Mouse (Mus musculus) adrenal gland, postnatal 25 days (tissue): ENCODE results near the gene Pam16. TPM values are rescaled to one million over a fixed set of nuclear protein-coding genes. Genes with fewer than 3 reads are reported as not detected.
A peak's percentile ranks its signal among the peaks of the same experiment; 100 is the strongest.

Experiments used
- DNase-seq: peaks from one replicate; pipeline ENCODE4 v3.0.0; 2021; ENCODE audit warnings: mixed read lengths
- total RNA-seq: library from RNA; stranded (reverse); gene quantifications from 2 replicates; pipeline ENCODE4 v1.2.3, GENCODE M21; 2021

Pam16 gene
- total RNA-seq, 1 experiment from 2014 or later = 81.9 TPM

DNA sequence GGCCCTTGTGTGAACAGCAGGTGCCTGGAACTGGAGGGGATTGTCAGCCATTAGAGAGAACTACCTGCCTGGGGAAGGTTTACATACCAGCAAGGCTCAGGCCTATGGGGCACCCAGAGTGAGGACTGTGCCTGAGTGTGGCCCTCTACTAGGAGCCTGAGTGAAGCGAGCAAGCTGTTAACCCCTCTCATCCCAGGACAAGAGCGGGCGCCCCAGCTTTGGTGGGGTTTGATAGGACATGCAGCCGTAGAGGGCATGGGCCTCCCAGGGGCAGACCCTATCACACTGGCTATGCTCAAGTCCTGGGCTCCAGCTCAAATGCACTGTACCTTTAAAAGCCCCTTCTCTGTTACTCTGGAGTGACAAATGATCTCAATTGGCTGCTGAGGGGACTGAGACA is 22.0 kb upstream of the Pam16 start:
- no peak for DNase-seq

DNA sequence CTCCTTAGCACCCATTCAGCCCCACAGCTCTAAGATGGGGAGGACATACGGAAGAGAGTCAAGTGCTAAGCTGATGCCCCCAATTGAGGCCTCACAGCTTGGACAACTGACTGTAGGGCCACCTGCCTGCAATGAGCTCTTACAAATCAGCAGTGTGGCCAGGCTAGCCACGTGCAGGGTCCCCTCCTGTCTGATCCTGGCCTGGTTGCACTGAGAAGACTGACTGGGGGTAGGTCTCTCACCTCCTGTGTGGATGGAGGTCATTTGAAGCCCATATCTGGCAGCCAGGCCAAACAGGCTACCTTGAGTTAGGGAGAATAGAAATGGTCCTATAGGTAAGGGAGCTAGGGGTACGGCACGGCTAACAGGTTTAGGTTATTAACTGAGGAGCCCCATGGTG is 21.1 kb upstream of the Pam16 start:
- no peak for DNase-seq

DNA sequence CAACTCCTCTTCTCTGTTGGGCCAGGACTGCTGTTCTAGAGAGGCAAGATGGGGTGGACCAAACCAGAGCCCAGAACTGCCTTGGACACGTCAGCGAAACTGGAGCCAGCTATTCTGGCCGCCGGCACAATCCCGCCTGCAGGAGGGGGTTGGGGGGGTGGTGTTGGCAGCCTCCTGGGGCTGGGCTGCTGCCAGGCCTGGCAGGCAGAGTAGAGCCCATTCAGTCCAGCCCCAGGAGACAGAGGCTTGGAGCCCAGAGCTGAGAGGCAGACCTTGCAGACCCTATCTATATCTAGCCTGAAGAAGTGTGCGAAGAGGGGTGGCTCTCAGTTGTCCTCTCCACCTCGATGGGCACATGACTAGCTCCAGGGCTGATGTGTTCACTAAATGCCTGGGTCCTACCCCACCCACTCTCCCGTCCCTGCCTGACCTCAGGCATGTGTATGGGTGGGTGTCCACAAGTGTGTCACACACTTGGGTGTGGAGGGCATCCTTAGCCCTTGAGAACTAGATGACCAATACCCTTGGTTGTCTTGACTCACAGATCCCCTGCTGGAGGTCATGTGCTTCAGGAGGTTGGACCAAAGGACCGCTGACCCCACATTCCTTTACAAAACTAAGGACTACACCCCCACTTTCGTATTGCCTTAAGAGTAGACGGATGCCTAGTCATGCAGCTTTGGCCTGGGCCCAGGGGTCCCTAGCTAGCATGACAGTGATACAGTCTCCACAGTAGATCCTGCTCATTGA is 19.1 kb upstream of the Pam16 start:
- DNase-seq = peak; percentile 86

DNA sequence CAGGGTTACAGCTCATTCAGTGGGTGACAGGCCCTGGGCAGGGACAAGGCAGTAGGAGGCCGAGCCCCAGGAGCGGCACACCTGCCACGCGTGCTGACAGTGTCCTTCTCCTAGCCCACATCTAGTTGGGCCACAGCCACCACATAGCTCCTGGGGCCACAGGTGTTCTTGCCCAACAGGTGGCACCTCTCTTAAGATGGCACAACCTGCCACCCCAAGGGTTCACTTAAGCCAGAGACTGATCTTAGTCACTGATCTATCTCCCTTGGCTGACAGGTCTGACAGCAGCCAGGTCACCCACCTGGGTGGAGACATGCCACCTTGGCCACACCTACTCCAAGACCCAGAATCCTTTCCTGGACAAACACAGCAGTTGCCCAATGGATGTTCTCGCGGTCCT is 18.1 kb upstream of the Pam16 start:
- DNase-seq = no peak

DNA sequence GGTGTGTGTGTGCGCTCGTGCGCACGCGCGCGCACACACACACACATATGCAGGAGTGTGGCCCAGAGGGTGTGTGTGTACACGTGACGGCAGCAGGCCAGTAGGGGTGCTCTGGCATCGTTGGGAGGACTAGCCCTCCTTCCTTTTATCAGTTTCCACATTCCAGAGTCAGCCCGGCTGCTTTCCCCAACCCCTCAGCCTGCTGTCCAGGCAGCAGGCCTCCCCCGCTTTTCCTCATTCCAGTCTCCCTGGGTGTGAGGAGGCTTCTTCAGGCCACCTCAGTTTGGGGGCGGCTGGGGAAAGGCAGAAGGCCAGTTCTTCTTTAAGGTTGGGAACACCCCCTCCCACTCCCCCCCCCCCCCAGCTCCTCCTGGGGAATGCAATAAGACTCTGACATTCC is 17.4 kb upstream of the Pam16 start:
- no peak for DNase-seq

DNA sequence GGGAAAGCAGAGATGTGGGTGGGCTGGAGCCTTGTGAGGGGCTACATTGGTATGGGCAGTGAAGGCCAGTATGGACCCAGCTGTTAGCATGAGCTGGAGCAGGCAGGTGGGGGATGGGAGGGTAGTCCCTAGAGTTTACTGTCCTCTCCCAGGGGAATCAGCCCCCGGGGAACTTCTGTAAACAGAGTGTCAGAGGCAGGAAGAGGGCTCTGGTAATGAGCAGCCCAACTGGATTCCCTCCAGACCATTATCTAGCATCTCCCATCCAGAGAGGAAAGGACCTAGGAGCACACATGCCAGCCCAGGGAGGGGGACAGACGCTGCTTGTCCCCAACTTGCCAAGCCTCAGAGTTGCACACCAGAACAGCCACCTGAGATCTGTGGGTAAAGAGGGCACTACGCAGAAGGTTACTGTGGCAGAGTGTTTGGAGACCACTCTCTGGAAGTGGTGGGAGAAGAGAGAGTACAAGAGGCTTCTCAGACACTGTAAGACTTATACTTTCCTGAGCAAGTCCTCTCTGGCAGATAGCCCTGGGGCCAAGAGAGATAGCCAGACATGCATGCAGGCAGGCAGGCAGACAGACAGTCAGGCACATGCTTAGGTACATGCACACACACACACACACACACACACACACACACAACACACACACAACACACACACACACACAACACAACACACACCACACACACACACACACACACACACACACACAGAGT is 16.5 kb upstream of the Pam16 start:
- no peak for DNase-seq

DNA sequence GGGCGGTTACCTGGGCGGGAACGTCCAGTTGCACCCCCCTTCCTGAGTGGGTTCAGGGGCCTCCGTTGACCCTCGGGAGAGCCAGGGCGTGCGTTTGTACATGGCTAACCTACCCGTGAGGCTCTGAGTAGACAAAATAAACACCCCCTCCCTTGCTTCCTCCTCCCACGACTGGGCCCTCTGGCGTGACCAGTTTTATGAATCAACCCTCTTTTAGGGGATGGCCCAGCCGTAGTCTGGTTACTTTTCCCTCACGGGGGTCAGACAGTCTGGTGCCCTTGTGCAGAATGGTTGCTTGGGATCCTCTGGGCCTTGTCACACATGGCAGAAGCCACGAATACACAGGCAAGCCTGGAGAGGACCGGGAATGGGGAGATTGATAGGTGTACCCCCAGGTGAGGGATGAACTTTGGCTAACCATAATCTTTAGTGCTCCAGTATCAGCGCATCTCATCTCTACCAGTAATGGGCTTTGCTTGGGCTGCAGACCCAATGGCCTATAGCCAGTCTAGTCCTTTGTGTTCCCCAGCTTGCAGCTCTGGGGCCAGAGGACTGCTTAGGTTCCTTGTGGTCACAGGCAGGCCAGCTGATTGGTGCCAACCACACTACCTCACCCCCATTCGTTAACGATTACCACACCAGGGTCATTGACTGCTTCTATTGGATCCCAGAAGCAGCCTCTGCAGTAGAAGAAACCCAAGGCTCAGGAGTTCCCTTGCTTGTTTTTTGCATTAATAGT is 15.6 kb upstream of the Pam16 start:
- DNase-seq = no peak

DNA sequence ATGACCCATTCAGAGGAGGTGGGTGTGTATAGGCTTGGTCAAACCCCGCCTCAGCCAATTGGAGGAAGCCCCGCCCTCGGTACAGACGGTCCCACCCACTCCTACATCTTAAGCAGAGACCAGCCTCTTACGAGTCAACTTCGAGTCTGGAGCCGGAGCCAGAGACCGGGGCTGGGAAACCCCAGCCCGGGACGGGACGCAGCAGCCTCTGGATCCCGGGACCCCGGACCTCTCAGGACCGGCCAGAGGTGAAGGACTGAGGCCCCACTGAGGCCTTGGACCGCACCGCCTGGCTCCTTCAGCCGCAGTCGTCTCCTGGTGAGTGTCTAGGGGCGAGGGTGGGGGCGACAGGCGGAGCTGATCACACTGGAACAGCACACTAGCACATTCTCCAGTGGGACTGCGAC is 15.0 kb upstream of the Pam16 start, which contains the start of the genes Vasn and Dnaja3:
Vasn (plus strand) TSS at position 111 of the 407 bp plus-strand sequence.
Dnaja3 (plus strand) TSS at position 159 of the 407 bp plus-strand sequence.
- DNase-seq = peak; percentile 87

DNA sequence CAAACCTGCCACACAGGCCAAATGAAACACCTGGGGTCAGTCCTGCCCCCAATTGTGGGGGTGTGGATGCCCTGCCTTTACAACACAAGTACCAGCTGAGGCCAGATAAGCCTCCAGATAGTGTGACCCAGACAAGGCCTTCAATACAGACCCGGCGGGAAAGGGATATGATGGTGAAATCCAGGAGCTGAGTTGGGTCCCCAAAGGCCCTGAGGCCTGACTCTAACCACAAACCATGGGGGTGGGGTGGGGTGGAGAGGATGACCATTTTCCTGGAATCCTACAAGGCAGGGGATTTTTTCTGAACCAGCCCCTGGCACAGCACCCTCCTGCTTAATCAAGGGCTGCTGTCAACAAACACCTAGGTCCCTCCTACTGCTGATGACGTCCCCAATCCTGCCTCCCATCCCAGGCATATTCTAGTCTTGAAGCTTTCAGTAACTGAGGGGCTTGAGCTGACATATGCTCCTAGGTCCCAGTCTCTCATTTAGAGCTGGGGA is 14.2 kb upstream of the Pam16 start:
- no peak for DNase-seq

DNA sequence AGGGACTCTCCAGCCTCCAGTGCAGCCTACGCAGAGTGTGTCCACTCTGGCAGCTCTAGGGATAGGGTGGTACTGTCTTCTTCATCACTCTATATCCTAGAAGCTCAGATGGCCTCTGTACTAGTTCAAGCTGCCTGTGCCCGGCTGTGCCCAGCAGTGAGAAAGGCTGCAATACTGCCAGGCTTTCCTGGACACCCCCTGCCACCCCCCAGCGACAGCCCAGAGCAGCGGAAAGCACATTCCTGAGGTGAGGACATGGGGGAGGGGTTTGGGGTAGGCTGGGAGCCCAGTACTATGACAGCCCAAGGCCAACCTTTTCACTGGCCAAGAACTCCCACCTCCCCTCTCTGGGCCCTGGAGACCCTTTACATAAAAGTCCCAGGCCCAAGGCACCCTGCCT is 11.0 kb upstream of the Pam16 start:
- no peak for DNase-seq

DNA sequence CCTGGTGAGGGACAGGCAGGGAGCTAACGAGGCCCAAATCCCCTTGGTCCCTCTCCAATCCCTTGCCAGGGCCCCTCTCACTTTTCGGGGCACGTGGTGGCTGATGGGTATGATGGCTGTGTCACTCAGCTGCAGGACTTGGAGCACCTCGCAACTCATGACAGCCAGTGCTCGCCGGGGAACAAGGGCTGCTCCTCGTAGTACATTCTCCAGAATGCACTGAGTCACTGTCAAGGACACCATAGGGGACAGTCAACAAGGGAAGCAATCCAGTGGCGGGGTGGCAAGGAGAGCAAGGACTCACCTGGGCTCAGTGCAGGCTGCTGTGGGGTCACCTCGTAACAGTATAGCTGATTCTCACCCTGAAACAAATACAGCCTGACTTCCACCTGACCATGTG is 9.9 kb upstream of the Pam16 start:
- no peak for DNase-seq

DNA sequence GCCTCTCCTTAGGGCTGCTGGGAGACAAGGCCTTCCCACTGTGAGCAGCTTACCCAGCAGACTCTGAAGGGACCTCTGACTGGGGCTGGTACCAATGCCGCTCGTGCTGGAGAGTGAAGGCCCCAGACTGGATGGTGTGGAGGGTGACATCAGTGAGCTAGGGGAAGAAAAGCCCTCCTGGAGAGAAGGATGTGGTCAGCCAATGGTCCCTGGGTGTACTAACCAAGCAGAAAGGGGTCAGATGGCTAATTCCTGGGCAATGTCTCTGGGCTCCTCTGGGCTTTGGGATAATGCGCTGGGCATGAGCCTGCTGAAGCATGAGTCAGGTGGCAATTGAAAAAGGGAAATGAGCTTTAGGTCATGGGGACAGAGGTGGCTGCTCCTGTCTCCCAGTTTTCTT is 8.9 kb upstream of the Pam16 start:
- DNase-seq = no peak

DNA sequence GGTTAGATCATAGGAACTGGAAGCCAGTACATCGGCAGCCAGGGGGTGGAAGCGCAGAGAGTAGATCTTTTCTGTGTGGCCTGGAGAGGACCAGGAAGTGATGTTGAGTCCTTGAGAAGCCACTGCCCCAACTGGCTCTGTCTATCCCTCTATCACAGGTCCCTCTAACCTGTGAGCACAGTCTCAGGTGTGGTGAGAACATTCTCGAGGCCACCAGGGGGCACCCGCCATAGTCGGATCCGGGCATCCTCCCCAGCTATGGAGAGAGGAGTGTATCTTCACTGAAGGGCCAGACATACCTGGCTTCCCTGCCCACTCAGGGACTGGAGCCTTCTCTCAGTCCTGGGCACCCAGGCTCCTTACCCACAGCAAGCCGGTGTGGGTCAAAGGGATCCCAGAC is 7.3 kb upstream of the Pam16 start:
- no peak for DNase-seq

DNA sequence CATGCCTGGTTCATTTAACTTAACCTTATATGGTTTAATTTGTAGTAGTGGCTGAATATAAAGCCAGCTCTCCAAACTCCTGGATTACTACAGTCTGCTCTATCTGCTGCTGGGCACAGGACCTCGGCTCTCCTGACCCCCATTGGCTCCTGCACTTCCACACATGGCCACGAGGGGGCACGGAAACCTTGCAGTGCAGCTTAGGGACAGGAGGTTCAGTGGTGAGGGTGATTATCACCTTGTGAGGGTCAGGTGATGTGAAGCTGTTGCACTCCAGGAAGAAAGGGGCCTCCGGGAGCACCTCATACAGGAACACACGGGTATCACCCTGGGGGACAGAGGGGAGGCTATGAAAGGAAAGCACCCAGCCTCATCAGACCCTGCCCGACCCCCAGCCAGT is 5.2 kb upstream of the Pam16 start:
- DNase-seq = peak; percentile 89

DNA sequence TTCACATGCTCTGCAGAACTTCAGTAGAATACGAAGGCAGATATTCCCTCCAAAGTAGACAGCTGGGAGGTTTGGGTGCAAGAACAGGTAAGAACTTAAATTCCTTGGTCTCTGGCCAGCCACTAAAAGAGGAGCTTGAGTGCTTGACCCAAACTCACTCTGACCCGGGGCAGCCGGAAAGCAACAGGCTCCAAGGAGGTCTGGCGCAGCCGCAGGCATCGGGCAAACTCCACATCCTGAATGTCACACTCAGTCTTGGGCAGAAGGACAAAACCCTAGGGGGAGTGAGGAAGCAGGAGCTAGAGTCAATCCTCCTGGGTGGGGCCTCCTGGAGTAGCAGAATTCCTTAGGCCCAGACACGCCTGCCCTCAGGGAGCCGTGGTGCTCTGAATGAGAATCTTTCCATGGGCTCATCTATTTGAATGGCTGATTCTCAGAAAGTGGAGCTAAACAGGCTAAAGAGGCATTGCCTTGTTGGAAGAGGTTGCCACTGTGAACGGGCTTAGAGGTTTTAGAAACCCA is 4.2 kb upstream of the Pam16 start:
- DNase-seq = no peak

DNA sequence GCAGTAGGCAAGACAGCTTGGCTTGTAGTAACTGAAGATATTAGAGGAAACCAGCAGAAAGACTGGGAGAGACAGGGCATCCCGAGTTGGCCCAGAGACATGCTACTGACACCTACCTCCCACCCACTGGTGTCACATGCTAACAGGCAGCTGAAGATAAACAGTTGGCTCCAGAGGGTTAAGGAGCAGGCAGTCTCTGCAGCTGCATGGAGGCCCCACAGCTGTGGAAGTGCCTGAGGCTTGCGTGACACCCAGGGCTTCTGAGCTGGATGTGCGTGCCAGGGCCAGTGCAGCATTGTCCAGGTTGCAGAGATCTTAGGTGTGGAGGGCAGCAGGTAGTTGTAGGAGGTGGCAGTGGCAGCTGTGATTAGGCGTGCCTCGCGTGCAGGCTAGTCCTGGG is 2.3 kb upstream of the Pam16 start:
- no peak for DNase-seq

DNA sequence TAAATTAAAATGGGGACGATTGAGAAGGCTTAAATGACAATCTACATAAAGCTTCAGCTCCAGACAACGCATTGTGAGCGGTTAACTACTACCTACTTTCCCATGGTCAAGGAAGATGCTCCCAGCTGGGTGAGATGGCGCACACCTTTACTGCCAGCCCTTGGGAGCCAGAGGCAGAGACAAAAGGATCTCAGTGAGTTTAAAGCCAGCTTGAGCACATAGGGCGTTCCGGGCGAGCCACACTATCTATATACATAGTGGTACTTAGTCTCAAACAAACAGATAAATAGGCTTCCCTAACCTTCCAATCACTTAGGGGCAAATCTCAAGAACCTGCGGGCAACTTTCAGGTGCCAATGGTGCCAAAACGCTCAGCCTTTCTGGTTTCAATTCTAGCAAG is 714 bp downstream of the Pam16 start:
- DNase-seq = no peak

DNA sequence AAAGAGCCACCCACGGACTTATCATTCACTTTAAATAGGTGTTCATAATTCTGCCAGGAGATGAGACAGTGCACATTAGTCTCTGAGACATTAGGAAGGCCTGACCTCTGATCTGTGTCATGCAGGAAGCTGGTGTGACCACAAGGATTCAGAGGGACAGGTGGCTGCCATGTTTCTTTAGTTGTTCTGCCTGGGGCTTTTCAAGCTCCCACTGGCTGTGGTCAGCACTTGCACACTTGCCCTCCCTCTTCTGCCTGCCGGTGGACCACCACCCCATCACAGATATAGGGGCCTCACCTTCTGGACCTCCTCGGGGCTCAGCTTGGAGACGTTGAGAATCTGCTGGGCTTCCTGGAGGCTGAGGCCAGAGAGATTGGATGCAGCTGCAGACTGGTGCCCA is 8.0 kb downstream of the Pam16 start:
- no peak for DNase-seq

DNA sequence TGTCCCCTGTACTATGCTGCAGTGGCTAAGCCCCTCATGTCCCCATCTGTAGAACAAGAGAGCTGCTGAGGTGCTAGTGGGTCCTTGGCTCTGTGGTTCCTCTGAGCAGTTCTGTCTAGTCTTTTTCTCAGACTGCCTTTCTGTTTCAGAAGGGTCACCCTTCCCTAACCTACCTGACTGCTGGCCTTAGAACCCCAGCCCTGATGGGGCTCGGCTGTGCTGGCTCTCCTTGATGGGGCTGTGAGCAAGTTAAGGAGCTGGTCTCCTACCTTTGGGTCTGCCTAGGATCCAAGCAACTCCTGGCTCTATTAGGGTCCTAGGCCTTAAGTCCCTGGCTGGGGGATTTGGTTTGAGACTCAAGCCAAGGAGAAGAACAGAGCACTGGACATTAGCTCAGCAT is 9.5 kb downstream of the Pam16 start:
- no peak for DNase-seq

DNA sequence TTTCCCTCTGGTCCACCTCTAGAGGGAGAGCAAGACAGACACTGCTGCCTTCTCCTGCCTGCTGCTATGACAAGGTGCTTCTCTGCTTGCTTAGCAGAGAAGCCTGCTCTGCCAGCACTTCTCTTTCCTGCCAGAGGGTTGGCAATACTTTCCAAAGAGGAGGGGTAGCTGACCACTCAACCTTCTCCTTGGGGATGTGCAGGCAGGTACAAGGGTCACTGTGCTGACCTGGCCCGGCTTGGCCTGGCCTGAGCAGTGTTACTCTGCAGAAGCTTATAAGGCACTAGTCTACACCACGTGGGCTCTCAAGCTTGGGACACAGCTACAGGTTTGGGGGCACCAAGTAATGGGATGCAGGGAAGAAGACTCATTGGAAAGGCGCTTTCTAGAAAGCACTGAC is 10.1 kb downstream of the Pam16 start:
- DNase-seq = no peak

DNA sequence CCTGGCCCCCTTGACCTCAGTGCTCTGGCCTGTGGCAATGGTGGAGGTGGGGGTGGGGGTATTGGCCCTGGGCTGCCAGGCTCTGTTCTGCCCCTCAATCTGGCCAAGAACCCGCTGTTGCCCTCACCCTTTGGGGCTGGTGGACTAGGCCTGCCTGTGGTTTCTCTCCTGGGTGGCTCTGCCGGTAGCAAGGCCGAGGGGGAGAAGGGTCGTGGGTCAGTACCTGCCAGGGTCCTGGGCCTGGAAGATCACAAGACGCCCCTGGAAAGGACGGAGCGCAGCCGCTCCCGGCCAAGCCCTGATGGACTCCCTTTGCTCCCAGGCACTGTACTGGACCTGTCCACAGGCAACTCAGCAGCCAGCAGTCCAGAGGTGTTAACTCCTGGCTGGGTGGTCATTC is 11.1 kb downstream of the Pam16 start:
- no peak for DNase-seq

DNA sequence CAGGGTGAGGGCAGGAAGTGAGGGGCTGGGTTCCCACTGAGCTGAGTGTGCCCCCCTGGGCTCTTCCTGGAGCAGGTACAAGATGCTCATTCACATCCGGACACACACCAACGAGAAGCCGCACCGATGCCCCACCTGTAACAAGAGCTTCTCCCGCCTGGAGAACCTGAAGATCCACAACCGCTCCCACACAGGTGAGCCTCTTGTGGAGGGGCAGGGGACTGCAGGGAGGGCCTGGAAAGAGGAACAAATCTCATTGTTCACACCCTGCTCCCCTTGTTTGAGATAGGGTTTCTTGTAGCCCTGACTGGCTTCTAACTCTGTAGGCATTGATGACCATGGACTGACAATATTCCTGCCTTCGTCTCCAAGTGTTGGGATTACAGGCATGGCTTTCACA is 13.1 kb downstream of the Pam16 start:
- no peak for DNase-seq

DNA sequence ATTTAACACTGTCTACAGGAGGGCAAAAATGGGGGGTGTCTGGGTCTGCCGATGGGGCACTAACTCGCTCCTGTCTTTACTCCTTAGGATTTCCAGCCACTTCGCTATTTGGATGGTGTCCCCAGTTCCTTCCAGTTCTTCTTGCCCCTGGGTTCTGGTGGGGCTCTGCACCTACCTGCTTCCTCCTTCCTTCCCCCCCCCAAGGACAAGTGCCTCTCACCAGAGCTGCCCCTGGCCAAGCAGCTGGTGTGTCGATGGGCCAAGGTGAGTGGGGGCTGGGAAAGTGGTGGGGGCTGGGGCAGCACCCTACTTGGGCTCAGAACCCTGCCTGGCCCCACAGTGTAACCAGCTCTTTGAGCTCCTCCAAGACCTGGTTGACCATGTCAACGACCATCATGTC is 13.6 kb downstream of the Pam16 start:
- no peak for DNase-seq
